Mouse (Mus musculus) limb, embryonic 11.5 days (tissue): Measurements from ENCODE around the gene Ctxn2. TPM values are rescaled to one million over a fixed set of nuclear protein-coding genes. Genes with fewer than 3 reads are reported as not detected.
A peak's percentile ranks its signal among the peaks of the same experiment; 100 is the strongest.

ENCODE experiments used
- ATAC-seq: fragments of 200-750 bp; cut with Nextera tagmentation; 2 replicates; pipeline ENCODE4 v1.8.0; 2017; ENCODE audit warnings: low read depth; ENCODE audit not compliant: insufficient number of reproducible peaks, low FRiP score, low TSS enrichment
- DNase-seq: peaks from one replicate; pipeline ENCODE4 v3.0.0-alpha.2; 2015; ENCODE audit warnings: low spot score
- H3K27ac ChIP-seq: fragments of 300-500 bp; sonication (generic); replicated peaks from 2 replicates; pipeline ENCODE4 v1.5.1; 2014; ENCODE audit warnings: low read depth, mild to moderate bottlenecking, low read length
- H3K27me3 ChIP-seq: fragments of 300-500 bp; sonication (generic); 2 replicates; pipeline ENCODE4 v1.6.1; 2014; ENCODE audit warnings: mild to moderate bottlenecking, low read length, mixed read lengths; ENCODE audit not compliant: control insufficient read depth, insufficient read depth
- H3K36me3 ChIP-seq: fragments of 300-500 bp; sonication (generic); 2 replicates; pipeline ENCODE4 v1.6.1; 2014; ENCODE audit warnings: mild to moderate bottlenecking, low read length, moderate library complexity, mixed read lengths; ENCODE audit not compliant: control insufficient read depth, insufficient read depth
- H3K4me1 ChIP-seq: fragments of 300-500 bp; sonication (generic); 2 replicates; pipeline ENCODE4 v1.6.1; 2014; ENCODE audit warnings: low read length, mixed read lengths; ENCODE audit not compliant: control insufficient read depth, insufficient read depth
- H3K4me2 ChIP-seq: fragments of 300-500 bp; sonication (generic); 2 replicates; pipeline ENCODE4 v1.6.1; 2014; ENCODE audit warnings: low read depth, mild to moderate bottlenecking, moderate library complexity; ENCODE audit not compliant: severe bottlenecking
- H3K4me3 ChIP-seq: fragments of 300-500 bp; sonication (generic); 2 replicates; pipeline ENCODE4 v1.5.1; 2014; ENCODE audit warnings: low read depth, low read length
- H3K9ac ChIP-seq: fragments of 300-500 bp; sonication (generic); 2 replicates; pipeline ENCODE4 v1.6.1; 2014; ENCODE audit warnings: mild to moderate bottlenecking, low read length
- H3K9me3 ChIP-seq: fragments of 300-500 bp; sonication (generic); 2 replicates; pipeline ENCODE4 v1.6.1; 2016; ENCODE audit warnings: low read length; ENCODE audit not compliant: control insufficient read depth
- WGBS: fragments of 180-500 bp; shearing (Covaris S2); extraction: QIAGEN DNeasy Blood & Tissue Kit; methylation state at CpG from one replicate; pipeline ENCODE4 v1.1.7; 2014; 5-methylcytosine and 5-hydroxymethylcytosine counted together
- polyA plus RNA-seq: library from polyadenylated mRNA; unstranded; fragments of >200 nt; fragmentation: Nextera tagmentation; extraction: Ambion mirVana; gene quantifications from 2 replicates; pipeline ENCODE4 v1.2.1, GENCODE M21; 2014

The Ctxn2 gene
- polyA plus RNA-seq, 1 experiment from 2014 or later, result not detected

DNA sequence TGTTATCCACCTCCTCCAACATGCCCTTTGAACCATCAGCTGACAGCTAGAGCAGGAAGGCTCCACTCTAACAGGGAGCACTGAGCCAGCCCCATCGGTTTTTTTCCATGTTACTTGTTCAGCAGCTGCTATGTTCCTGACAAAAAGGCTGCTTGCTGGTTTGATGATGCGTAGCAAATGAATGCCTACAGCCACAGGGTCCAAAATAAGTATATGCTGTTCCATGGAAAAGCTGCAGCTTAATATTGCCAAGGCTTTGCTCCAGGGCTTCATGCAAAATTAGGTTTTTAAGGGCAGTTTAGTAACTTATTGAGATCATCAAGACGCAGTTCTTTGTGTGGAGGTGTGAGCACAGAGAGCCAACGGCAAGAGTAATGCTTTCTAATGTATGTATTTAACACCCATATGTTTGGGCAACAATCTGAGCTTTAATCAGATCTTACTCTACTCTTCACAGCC is 25.5 kb downstream of the Ctxn2 start:
- WGBS, result 79% methylated on average over 4 of the region's 4 CpGs
- Histone ChIP-seq H3K9ac (no peak overlapping the region), H3K9me3 (no peaks in the 10 kb centered on the region), H3K4me3 (no peak overlapping the region), H3K36me3 (no peaks in the 10 kb centered on the region), H3K4me1 (no peaks in the 10 kb centered on the region), H3K27ac (no peak overlapping the region), H3K27me3 (no peaks in the 10 kb centered on the region), H3K4me2 (no peak overlapping the region)
- ATAC-seq (no peak), DNase-seq (no peak)

DNA sequence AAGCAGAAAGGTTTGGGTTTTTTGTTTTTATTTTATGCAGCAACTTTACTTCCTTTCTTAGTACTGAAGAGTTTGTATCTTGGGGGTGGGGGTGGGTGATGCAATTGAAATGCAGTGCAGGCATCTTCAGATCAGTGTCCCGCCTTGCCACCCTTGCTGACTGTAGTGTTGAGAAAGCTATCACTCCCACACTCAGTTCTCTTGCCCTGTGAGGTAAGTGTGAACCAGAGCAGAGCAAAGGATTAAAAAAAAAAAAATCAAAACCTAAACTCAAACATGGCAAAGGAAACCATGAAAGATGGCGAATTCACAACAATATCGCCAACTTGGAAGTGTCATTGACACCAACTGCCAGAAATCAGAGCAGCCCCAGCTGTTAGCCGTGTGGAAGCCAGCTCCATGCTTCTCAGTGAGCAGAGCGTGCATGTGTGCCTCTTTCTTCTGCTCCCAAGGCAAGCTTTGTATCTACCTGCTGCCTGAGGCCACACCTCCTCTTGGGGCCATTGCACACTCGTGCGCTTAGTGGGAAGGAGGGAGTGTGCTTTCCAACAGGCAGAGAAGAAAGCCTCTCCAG is 41.8 kb downstream of the Ctxn2 start:
- Histone ChIP-seq H3K9ac (no peak overlapping the region), H3K4me3 (no peak overlapping the region), H3K36me3 (no peaks in the 10 kb centered on the region), H3K27me3 (no peaks in the 10 kb centered on the region), H3K4me2 (no peak overlapping the region), H3K27ac (no peak overlapping the region), H3K4me1 (no peaks in the 10 kb centered on the region), H3K9me3 (no peaks in the 10 kb centered on the region)
- DNase-seq, result no peak
- WGBS, result 81% methylated on average over 7 of the region's 7 CpGs
- no peak for ATAC-seq

DNA sequence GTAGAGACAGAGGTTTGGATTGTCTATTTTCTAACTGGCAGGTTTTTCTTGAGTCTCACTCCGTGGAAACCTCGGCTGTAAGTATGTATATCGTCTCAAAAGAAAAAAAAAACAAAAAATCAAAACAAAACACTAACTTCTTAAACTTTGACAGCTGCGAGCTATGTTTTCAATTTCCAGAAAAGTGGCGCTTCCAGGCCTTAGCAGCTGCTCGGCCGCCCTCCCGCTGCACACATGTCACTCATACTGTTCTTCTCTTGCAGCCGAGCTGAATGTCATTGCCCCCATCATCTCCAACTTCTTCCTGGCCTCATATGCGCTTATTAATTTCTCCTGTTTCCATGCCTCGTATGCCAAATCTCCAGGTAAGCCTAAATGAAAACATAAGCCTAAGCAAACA is 51.4 kb downstream of the Ctxn2 start:
- Histone ChIP-seq H3K27ac (no peak overlapping the region), H3K4me3 (no peak overlapping the region), H3K9me3 (no peaks in the 10 kb centered on the region), H3K36me3 (no peaks in the 10 kb centered on the region), H3K9ac (no peak overlapping the region), H3K4me1 (no peaks in the 10 kb centered on the region), H3K4me2 (no peak overlapping the region), H3K27me3 (no peaks in the 10 kb centered on the region)
- no peak for ATAC-seq
- WGBS, result 73% methylated on average over 11 of the region's 11 CpGs
- no peak for DNase-seq

DNA sequence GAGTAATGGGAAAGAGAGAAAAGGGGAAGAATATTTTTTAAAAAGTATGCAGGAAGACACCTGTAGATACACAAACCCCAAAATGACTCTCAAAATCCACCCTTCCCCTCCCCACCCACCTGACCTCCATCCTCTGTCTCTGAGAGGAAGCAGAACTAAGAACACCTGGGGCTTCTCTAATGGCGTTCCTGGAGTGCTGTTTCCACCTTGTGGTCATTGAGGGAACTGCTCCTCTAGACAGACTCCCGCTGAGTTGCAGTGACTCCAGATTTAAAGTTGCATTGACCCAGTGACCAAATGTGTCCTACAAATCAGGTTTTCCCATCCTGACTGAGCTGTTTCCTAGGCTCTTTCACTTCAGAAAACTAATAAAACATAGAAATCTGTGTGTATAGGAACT is 52.7 kb downstream of the Ctxn2 start:
- no peak overlapping the region for H3K4me2 ChIP-seq
- no peaks in the 10 kb centered on the region for H3K9me3 ChIP-seq
- 4% methylated on average over 2 of the region's 2 CpGs for WGBS
- H3K4me1 ChIP-seq, result no peaks in the 10 kb centered on the region
- no peaks in the 10 kb centered on the region for H3K36me3 ChIP-seq
- no peak overlapping the region for H3K4me3 ChIP-seq
- H3K9ac ChIP-seq, result no peak overlapping the region
- H3K27ac ChIP-seq, result no peak overlapping the region
- ATAC-seq (no peak; the same call in 1 of the 2 replicates), DNase-seq (peak; percentile 78)
- H3K27me3 ChIP-seq, result no peaks in the 10 kb centered on the region

DNA sequence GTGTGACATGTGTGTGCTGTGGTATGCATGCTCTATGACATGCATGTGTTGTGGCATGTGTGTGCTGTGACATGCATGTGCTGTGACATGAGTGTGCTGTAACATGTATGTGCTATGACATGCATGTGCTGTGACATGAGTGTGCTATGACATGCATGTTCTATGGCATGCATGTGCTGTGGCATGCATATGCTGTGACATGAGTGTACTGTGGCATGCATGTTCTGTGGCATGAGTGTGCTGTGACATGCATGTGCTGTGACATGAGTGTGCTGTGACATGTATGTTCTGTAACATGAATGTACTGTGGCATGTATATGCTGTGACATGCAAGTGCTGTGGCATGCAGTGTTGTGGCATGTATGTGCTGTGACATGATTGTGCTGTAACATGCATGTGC is 56.4 kb downstream of the Ctxn2 start:
- Histone ChIP-seq H3K4me3 (no peak overlapping the region), H3K4me1 (no peaks in the 10 kb centered on the region), H3K9me3 (no peaks in the 10 kb centered on the region), H3K9ac (no peak overlapping the region), H3K27ac (no peak overlapping the region), H3K4me2 (no peak overlapping the region), H3K36me3 (no peaks in the 10 kb centered on the region), H3K27me3 (no peaks in the 10 kb centered on the region)
- DNase-seq (no peak), ATAC-seq (no peak)

DNA sequence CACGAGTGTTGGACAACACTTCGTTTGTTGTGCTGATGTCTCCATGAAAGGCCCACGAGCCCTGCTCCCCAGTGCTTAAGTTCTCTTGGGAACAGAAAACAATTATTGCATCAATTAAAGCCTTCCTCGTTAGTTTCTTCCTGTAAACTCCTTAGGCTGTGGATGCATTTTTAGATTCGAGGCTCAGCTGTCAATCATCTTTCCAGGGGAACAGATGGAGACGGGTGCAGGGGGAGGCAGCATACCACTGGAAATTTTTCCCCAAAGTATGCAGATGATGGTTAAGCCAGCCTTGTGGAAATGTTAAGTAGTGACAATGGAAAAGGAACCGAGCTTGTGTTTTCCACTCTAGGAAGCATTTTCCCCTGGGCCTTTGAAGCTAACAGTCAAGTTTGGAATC is 60.3 kb downstream of the Ctxn2 start:
- H3K9ac ChIP-seq, result no peak overlapping the region
- DNase-seq (no peak), ATAC-seq (no peak)
- H3K4me1 ChIP-seq, result no peaks in the 10 kb centered on the region
- 61% methylated on average over 7 of the region's 7 CpGs for WGBS
- H3K4me3 ChIP-seq, result no peak overlapping the region
- H3K9me3 ChIP-seq, result no peaks in the 10 kb centered on the region
- no peaks in the 10 kb centered on the region for H3K36me3 ChIP-seq
- H3K4me2 ChIP-seq, result no peak overlapping the region
- H3K27me3 ChIP-seq, result no peaks in the 10 kb centered on the region
- H3K27ac ChIP-seq, result no peak overlapping the region

Other genes with a start within 250 kb of the Ctxn2 start
- gene Slc24a5, start 68.6 kb upstream of the Ctxn2 start, polyA plus RNA-seq, result 3.9 and 4.4 TPM in 2 replicates
- 136 and 151 TPM in 2 replicates for gene Myef2, start 13.0 kb upstream of the Ctxn2 start, polyA plus RNA-seq
- gene Slc12a1, start 15.8 kb downstream of the Ctxn2 start, polyA plus RNA-seq, result not detected in 2 replicates
- gene Dut, start 110.5 kb downstream of the Ctxn2 start, polyA plus RNA-seq, result 233 and 247 TPM in 2 replicates